Mouse (Mus musculus) CH12.LX (cell line): Measurements from ENCODE around the gene Mgat3.

Experiments
- CTCF ChIP-seq, 2 experiments: IDR thresholded peaks in 1 of 2; conservative IDR thresholded peaks in 1 of 2; 2 replicates each; pipeline ENCODE4 v1.5.1; 2011 to 2012; ENCODE audit warnings: low read depth in 2 of 2, low read length in 2 of 2, improper control_type of control experiment in 1 of 2, inconsistent platforms in 1 of 2, mild to moderate bottlenecking in 1 of 2, moderate library complexity in 1 of 2
- EP300 ChIP-seq: IDR thresholded peaks from 2 replicates; pipeline ENCODE4 v1.6.1; 2011; ENCODE audit warnings: low read length, improper control_type of control experiment
- ETS1 ChIP-seq: conservative IDR thresholded peaks from 2 replicates; pipeline ENCODE4 v1.6.1; 2012; ENCODE audit warnings: low read depth, mild to moderate bottlenecking, inconsistent platforms, low read length, improper control_type of control experiment, moderate library complexity
- KAT2A ChIP-seq: IDR thresholded peaks from 2 replicates; pipeline ENCODE4 v1.6.1; 2012; ENCODE audit warnings: low read length, improper control_type of control experiment, inconsistent platforms; ENCODE audit not compliant: insufficient replicate concordance
- MAFK ChIP-seq: IDR thresholded peaks from 2 replicates; pipeline ENCODE4 v1.6.1; 2011; ENCODE audit warnings: low read length, improper control_type of control experiment; ENCODE audit not compliant: insufficient replicate concordance
- MAX ChIP-seq: IDR thresholded peaks from 2 replicates; pipeline ENCODE4 v1.6.1; 2011; ENCODE audit warnings: low read length, improper control_type of control experiment
- MAZ ChIP-seq: IDR thresholded peaks from 2 replicates; pipeline ENCODE4 v1.6.1; 2012; ENCODE audit warnings: low read depth, mild to moderate bottlenecking, inconsistent platforms, low read length, improper control_type of control experiment, moderate library complexity
- MYC ChIP-seq: IDR thresholded peaks from 2 replicates; pipeline ENCODE4 v1.6.1; 2011; ENCODE audit warnings: low read depth, mild to moderate bottlenecking, improper control_type of control experiment, low read length
- POLR2A ChIP-seq: IDR thresholded peaks from 2 replicates; pipeline ENCODE4 v1.6.1; 2011; ENCODE audit warnings: low read depth, mild to moderate bottlenecking, improper control_type of control experiment, low read length
- RAD21 ChIP-seq: IDR thresholded peaks from 2 replicates; pipeline ENCODE4 v1.6.1; 2011; ENCODE audit warnings: low read depth, mild to moderate bottlenecking, low read length, improper control_type of control experiment, moderate library complexity
- USF1 ChIP-seq: IDR thresholded peaks from 2 replicates; pipeline ENCODE4 v1.6.1; 2014; ENCODE audit warnings: low read depth, mild to moderate bottlenecking, inconsistent platforms, low read length, improper control_type of control experiment
- USF2 ChIP-seq: conservative IDR thresholded peaks from 2 replicates; pipeline ENCODE4 v1.6.1; 2011; ENCODE audit warnings: low read depth, low read length, improper control_type of control experiment
- ZC3H11A ChIP-seq: IDR thresholded peaks from 2 replicates; pipeline ENCODE4 v1.6.1; 2012; ENCODE audit warnings: low read depth, mild to moderate bottlenecking, inconsistent platforms, low read length, improper control_type of control experiment
- ZNF384 ChIP-seq: IDR thresholded peaks from 2 replicates; pipeline ENCODE4 v1.6.1; 2012; ENCODE audit warnings: low read depth, low read length, improper control_type of control experiment, inconsistent platforms

- no peak for TF ChIP-seq MAX
- TF ChIP-seq KAT2A = no peak
- no peak for TF ChIP-seq EP300
- TF ChIP-seq POLR2A = no peak
- no peak for TF ChIP-seq ZC3H11A
- no peak for TF ChIP-seq CTCF (conservative IDR thresholded peaks at IDR 0.05 in 1 of 2, IDR thresholded peaks at IDR 0.05 in 1 of 2; ENCODE audit: low read depth in 2 of 2, low read length in 2 of 2)
- TF ChIP-seq ZNF384 = no peak
- TF ChIP-seq ETS1 = no peak
- TF ChIP-seq RAD21 = no peak
- no peak for TF ChIP-seq USF1
- no peak for TF ChIP-seq USF2
- no peak for TF ChIP-seq MYC
- TF ChIP-seq MAZ = no peak
- TF ChIP-seq MAFK = no peak
Measured at GRCm38 (mm10) chr15:80213688-80214087, 40.2 kb downstream of the Mgat3 start.
